Mouse (Mus musculus): ENCODE results near the gene Tmem52.

DNA sequence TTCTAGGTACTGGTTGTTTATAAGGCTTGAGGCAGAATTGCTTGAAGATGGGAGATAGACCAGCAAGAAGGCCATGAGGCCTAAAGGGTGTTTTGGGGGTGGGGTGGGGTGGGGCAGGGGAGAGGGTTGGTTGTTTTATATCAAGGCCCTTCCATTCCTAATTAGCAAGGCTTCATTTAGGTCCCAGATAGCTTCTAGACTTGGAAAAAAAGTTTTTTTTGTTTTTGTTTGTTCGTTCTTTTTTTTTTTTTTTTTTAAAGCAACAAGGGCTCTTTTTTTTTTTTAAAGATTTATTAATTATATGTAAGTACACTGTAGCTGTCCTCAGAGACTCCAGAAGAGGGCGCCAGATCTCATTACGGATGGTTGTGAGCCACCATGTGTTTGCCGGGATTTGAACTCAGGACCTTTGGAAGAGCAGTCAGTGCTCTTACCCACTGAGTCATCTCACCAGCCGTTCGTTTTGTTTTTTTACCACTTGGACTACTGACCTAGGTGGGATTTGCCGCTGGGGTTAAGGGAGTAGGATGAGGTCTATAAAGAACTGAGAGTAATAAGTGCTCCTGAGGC, 49.1 kb downstream of the Tmem52 start:
- TF ChIP-seq CTCF (IDR thresholded peaks at IDR 0.05; ENCODE audit: borderline replicate concordance, insufficient read depth, low read length), result no peak
- TF ChIP-seq POLR2A (IDR thresholded peaks at IDR 0.05; ENCODE audit: low read depth, low read length), result no peak
